Mouse (Mus musculus): Measurements from ENCODE around the gene St3gal6.
"Not testable (repeated sequence)": the region's sequence is repeated elsewhere in the genome, so short reads cannot be mapped to it uniquely, and the experiment has no call there.

Gene St3gal6

DNA sequence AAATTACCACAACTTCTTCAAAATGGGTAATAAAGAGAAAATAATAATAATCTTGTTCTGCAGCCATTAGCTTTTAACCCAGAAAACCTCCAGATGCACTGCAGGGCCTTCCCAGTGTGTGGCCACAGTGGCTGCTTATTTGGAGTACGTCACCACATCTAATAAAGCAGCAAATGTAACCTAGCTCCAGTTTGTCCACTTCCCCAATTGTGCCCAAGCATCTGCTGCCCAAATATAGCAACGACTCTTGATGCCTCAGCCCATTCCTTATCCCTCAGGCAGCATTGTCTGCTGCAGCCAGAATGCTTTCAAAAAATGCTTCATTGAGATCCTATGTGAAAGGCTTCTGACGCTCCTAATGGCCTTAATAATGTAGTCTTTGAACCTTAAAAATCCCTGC, 49.2 kb downstream of the St3gal6 start:
- no peak for DNase-seq

DNA sequence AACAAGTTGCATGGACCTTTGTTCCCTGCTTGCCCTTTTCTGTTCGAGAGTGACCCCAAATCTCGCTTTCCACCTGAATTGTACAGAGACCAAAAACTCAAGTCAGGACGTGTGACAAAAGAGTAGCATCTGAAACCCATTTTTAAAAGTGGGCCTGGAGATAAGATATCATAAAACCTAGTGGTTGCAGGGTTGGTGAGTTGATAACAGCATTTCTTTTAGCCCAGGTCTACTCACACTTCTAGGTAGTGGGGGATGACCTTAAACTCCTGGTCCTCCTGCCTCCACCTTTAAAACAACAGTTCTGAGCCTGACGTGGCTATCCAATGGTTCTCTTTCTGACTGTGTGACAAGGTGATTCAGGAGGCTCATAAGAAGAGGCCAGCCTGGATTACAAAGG, 53.2 kb downstream of the St3gal6 start:
- DNase-seq = no peak

GRCm38 (mm10) chr16:58470061-58470460, 54.0 kb downstream of the St3gal6 start:
- DNase-seq = no peak

- no peak for DNase-seq
These were observed 58.6 kb downstream of the St3gal6 start for GRCm38 (mm10) chr16:58465412-58465811.

GRCm38 (mm10) chr16:58464051-58464450, 60.0 kb downstream of the St3gal6 start:
- DNase-seq = no peak

GRCm38 (mm10) chr16:58462519-58462918, 61.5 kb downstream of the St3gal6 start:
- DNase-seq = no peak

- DNase-seq = no peak
These were observed 62.1 kb downstream of the St3gal6 start for GRCm38 (mm10) chr16:58461856-58462518.

GRCm38 (mm10) chr16:58460386-58460785, 63.7 kb downstream of the St3gal6 start:
- no peak for DNase-seq

GRCm38 (mm10) chr16:58459966-58460365, 64.1 kb downstream of the St3gal6 start:
- not testable (repeated sequence) for DNase-seq

DNA sequence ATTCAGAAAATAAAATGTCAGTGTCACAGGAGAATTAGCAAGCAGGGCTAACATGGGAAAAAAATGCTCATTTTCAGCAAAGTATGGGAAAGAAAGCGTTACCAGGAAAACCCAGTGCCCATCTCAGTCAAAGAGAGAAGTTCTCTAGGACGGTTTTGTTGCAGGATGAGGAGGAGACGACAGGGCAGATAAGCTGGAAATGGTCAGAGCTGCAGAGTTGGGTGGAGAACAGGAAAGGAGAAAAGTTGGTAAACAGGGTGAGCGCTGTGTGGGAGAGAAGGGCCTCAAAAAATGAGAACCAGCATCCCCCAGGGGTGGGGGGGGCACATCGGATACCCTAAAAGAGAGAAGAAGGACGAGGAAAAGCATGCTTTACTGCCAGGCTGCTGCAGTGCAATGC, 67.1 kb downstream of the St3gal6 start:
- no peak for DNase-seq

- DNase-seq = no peak
These were observed 67.6 kb downstream of the St3gal6 start for GRCm38 (mm10) chr16:58456445-58456844.

- no peak for DNase-seq
These were observed 68.9 kb downstream of the St3gal6 start for GRCm38 (mm10) chr16:58455118-58455517.

DNA sequence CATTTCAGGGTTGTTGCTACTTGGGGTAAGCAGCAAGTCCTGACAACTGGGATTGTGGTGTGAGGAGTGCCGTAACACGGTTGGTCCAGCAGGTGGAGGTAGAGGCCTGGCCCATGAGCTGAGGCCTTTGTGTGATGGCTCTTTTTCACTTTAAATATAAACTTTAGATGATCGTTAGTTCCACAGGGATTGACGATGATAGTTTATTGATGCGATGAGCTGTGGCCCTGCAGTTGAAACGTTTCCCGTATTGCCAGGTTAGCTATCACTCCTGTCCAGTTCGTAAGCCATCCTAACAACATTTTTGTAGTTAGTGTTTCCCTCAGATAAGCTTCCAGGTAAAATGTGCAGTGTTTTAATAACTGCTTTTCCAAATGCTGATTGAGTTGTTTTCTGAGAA, 69.4 kb downstream of the St3gal6 start:
- peak; percentile 20 for DNase-seq

DNA sequence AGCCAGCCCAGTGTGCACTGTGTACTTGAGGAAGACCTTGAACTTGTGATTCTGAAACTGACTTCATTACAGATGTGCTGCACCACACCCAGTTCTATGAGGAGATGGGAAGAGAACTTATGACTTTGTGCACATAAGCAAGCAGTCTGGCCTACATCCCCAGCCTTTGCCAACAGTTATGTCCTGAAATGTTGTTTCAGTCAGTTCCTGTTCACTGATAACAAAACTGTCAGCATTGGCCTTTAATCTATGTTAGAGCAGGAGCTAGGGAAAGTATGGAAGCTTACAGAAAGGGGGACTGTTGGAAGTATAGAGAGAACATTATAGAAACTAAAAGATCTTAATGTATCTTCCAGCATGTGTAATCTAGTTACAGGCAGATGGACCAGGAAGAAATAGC, 70.2 kb downstream of the St3gal6 start:
- DNase-seq = no peak

DNA sequence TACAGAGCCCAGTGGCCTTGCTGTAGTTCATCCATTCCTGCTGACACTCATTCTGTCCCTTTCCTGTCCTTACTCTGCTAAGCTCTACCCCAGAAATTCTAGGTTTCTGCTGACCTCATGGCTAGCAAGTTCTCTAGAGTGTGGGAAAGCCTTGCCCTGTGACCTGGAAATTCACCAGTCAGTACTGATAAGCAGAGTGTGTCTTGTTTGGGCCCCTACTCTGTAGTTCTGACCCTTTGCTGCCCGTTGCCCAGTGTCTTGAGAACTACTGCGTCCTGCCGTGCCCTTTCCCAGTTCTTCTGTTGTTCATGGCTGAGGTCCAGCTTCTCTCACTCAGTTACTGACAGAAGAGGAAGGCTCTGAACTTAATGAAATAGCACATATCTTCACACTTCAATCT, 70.9 kb downstream of the St3gal6 start:
- DNase-seq = no peak

GRCm38 (mm10) chr16:58451647-58452046, 72.4 kb downstream of the St3gal6 start:
- no peak for DNase-seq

GRCm38 (mm10) chr16:58450648-58451047, 73.4 kb downstream of the St3gal6 start:
- no peak for DNase-seq

DNA sequence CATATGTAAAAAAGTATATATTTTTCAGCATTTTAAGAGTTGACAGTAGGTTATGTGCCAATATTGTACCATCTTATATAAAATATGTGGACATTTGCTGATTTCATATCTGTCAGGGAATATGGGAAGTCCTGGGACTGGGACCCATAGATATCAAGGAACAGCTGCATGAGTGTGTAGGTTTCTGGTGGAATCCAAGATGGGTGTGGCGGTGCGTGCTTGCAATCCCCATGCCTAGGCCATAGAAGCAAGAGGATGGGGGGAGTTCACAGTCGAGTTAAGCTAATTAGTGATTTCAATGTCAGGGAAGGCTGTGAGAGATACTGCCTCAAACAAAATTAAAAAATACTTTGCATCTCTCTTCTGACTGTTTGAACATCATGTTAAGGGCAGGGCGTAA, 75.0 kb downstream of the St3gal6 start:
- no peak for DNase-seq

GRCm38 (mm10) chr16:58446281-58447259, 77.5 kb downstream of the St3gal6 start:
- no peak for DNase-seq

DNA sequence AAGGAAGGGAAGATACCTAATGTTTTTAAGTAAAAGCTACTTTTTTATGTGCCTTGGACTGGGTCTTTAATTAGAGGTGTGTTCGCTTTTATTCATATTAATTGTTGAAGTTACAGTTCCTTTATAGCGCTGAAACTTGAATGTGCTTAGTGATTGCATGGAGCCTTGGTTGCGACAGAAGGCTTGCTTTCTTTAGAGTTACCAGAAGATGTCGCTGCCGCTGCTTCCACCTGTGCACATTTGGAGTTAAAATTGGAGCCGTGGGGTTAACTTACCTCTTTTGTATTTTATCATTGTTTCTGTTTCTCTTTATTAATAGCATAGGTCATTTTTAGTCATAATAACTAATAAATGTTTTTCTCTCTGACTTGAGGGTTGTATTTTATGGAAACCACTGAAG, 79.3 kb downstream of the St3gal6 start:
- DNase-seq = no peak

DNA sequence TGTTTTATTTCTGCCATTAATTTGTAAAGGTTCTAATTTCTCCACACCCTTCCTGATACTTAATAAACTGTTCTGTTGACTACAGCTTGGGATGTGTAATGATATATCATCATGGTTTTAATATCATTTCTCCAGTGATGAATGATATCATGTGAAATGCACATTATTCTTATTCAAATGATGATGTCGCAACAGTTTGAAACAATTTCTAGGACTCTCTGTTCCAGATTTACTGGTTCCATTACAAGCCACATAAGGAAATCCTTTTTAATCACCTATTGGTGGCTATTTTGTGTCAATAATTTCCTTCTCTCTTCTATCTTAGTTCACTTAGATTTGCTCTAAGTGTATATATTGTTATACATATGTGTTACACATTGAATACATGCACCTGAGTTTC, 91.7 kb downstream of the St3gal6 start:
- no peak for DNase-seq

GRCm38 (mm10) chr16:58430246-58430645, 93.8 kb downstream of the St3gal6 start:
- DNase-seq = no peak

GRCm38 (mm10) chr16:58421696-58422354, 102.2 kb downstream of the St3gal6 start:
- DNase-seq = no peak

All from cerebellum, adult 8-10 months (tissue).